Mouse (Mus musculus): Measurements from ENCODE around the gene Cp.

GRCm38 (mm10) chr3:20000806-20001205 is 44.0 kb downstream of the Cp start:
- TF ChIP-seq POLR2A (IDR thresholded peaks at IDR 0.05; ENCODE audit: control insufficient read depth, low read depth, low read length) (no peak), CTCF (IDR thresholded peaks at IDR 0.05; ENCODE audit: control insufficient read depth, insufficient read depth, insufficient replicate concordance, low read depth, low read length) (no peak)
